Mouse (Mus musculus) spleen, embryonic (tissue): ENCODE measurements at regions not wholly inside any gene's neighbourhood (a gene's known extent, or its start where the extent isn't known, plus 50 kb on each side); places are given as distances from the start of the nearest gene placed in this dataset.

Experiments used
- CTCF ChIA-PET: fragments of 350-600 bp; sonication (Branson Sonifier 250); formaldehyde crosslinking; loops from one replicate; lab custom pipeline; 2022; lab: Charles Lee

DNA sequence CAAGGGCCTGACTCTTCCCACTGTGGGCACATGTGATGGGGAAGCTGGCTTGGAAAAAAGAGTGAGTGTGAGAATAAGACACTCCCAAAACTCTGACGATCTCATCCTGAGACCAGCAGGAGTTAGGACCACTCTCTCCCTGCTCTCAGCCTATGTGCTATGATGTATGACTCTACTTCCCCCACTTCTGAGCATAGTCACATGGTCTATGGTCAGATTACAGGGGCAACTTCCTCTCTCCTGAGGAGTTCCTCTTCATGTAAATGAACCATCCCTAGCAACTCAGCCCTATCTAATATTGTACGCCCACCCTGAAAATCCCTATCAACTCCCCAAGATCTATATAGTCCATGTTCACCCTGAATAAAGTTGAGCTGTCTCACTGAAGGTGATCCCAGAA is 120.0 kb upstream of the Lmo4 start:
- CTCF ChIA-PET, result no interaction called here

DNA sequence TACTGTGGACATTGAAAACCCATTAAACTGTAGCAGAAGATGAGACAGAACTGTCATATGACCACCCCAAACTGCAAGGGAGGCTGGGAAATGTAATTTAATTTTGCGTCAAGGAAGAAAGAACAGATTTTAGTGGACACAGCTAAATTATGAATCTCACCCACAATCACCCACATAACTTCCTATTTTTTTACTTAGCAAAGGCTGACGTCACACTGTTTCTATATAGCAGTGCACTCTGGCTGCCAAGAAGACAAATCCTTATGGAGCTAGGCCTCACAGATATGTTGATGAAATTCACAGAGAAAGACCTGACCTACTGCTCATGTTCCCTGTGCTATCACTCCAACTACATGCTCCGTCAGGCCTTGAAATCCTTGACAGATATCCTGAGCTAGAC is 118.5 kb upstream of the Lmo4 start:
- CTCF ChIA-PET, result no interaction called here

DNA sequence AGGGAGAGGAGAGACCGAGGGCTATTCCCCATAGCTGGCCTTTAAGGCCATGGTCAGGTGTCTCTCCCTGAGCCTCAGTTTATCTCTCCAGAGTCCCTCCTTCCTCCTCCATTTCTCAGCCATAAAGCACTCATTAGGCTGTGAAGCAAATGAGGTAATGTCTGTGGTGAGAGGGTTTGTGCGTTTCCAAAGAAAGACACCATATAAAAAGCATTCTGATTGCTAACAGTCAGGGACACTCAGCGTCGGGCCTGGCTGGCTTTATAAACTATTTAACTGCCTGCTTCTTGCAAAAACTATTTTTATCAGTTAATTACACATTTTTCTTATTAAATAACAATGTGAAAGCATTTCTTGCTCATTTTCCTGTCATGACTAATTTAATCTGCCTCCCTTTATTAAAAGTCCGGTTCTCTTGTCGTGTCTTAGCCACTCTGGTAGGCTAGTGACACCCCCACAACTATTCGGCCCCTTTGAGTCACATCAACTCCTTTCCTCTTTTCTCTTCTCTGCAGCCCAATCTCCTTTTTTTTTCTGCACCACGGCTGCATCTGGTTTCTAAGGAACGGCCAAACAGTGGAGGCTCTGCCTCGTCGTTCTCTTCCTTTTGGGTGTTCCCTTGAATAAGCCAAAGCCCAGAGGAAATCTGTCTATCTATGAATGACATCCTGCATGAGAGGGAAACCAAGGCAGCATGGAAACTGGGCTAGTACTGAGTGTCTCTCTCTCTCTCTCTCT is 114.6 kb upstream of the Lmo4 start:
- CTCF ChIA-PET, result no interaction called here

DNA sequence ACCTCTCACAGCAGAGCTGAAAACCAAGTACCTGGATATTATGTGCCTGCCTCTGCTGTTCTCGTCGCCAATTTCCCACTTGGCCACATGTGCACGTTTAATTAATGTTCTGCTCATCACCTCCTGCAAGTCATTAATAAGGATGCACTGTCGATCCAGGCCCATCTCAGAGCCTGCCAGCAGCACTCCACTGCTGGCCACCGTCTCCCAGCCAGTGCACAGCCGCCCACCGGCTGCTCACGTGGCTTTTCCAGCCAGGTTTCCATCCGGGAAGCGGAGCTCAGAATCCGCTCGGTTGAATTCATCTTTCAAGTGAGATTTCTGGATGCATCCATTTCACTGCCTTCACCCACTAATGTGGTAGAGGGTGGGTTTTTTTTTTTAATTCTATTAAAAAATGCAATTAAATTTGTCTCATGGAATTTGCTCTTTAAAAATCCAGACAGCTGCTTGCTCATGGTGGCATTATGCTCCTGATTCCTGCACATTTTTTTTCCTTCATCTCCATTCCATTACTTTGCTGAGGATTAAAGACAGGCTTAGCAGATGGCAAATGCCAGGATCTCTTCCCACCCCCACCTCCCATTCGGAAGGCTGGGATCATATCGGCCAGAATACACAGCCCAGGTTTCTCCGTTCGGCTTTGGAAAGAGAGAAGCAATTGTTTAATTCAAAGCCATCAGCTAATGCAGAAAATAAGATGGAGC is 113.9 kb upstream of the Lmo4 start:
- CTCF ChIA-PET, result no interaction called here

DNA sequence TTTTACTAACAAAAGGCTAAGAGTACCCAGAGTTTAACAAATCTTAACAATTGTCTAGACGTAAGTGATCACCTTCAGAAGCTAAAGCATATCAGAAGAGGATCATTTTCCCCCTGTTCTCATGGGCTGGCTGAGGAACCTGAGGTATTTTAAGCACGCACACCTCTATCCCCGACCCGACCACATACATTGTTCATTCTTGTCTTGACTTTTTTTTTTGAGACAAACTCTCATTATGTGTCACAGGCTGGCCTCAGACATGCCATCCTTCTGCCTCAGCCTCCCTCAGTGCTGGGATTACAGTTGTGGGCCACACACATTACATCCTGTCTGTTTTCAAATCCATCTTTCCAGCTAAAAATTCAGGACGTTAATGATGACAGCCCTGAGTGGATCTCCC is 105.7 kb upstream of the Lmo4 start:
- CTCF ChIA-PET, result no interaction called here

DNA sequence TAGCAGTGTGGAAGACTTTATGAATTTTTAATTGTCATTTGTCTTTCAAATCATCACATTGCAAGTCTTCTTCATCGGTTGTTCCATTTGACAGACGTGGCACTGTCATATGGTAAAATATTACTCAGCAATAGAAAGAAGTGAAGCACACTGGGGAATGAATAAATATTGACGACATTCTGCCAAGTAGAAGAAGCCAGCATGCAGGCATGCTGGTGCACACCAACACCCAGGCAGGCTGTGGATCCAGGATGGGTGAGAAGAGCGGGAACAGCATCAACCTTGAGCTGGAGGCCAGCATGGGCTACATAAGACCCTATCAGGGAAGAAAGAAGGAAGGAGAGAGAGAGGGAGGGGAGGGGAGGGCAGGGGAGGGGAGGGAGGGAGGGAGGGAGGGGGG is 103.6 kb upstream of the Lmo4 start:
- CTCF ChIA-PET, result no interaction called here

DNA sequence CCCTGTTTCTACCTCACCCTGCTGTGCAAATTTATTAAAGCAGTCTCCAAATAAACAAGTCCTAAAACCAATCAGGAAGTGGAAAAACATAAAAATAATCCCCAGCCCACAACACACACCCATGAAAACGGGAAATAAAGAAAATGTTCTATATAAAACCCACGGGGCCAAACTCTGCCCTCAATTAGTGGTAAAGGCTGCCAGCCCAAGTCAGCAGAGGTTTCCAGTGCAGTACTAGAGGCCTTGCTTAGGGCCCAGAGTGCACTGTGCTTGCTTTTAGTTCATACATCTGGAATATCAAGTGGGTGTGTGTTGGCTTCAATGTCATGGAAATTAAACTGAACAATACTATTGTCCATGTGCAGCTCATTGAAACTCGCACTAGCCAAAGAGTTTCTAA is 102.5 kb upstream of the Lmo4 start:
- CTCF ChIA-PET, result no interaction called here

DNA sequence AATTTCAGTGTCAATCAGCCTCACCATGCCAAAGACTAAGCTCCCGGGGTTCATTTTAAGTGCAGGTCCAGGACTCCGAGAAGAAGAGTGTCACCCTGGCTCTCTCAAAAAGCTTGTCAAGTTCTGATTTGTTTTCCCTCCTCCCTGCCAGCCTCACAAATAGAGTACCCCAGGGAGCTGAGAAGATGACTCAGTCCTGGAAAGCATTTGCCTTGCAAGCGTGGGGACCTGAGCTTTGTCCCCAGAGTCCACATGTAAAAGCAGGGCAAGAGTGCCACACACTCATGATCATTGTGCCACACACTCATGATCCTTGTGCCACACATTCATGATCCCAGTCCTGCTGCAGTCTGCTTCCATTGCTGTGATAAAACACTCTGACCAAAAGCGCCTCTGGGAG is 100.4 kb upstream of the Lmo4 start:
- CTCF ChIA-PET, result no interaction called here

DNA sequence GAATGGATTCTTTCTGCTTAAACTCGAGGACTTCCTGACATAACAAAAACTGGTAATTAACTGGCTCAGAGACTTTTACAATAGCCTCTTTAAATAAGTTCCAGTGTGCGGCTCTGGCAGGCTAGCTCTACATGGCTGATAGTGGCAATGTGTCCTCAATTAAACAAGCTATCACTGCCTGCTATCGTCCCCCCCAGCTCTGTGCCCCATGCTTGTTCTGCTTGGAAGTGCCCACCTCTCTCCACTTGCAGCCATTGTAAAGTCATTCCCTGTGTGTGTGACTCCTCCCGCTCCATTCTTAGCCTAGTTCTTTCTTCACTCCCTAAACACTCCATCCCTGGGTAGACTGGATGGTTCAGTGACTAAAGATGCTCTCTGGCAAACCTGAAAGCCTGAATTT is 99.9 kb upstream of the Lmo4 start:
- CTCF ChIA-PET, result no interaction called here

DNA sequence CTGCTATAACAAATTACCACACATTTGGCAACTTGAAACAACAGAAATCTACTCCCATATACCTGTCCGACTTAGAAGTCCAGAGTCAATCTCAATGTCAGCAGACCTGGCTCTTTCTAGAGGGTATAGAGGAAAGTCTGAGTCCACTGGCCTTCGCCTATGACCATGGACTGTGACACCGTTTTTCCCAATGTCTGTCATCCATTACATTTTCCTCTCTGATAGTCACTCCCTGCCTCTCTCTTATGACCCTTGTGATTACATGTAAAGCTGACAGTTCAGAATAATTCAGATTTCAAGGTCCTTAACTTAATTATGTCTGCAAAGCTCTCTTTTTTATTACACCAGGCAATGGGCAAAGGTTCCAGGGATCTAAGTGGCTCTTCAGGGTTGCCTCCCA is 97.6 kb upstream of the Lmo4 start:
- CTCF ChIA-PET, result no interaction called here

DNA sequence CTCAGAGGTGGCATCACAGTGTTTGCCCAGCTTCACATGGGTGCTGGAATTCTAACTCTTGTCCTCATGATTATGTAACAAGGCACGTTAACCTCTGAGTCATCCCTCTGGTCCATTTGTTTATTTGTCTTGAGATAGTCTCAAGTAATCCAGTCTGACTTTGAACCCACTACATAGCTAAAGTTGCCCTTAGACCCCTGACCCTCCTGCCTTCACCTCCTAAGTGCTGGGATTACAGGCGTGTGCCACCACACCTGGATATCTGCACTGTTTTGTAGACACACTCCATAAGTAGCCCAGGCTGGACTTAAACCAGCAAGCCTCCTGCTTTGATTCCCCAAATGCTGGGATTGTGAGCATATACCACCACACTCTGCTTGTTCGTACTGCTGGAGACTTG is 96.0 kb upstream of the Lmo4 start:
- CTCF ChIA-PET, result no interaction called here

DNA sequence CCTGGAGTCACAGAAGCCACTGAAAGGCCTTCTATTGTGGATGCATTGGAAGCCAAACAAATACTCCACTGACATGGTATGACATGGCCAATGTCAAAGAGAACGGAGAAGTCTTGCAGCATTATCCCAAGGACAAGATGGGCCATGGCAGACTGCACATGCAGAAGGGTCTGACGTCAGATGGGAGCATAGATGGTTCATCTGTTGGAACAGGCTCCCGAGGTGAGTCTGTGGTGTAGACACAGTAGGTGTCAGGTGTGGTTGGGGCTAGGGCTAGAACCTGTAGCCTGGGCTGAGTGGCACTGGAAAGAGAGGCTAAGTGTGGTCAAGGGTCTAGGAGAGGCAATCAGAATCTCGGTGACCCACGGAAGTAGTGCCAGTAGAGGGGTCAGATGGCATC is 94.2 kb upstream of the Lmo4 start:
- CTCF ChIA-PET, result no interaction called here

DNA sequence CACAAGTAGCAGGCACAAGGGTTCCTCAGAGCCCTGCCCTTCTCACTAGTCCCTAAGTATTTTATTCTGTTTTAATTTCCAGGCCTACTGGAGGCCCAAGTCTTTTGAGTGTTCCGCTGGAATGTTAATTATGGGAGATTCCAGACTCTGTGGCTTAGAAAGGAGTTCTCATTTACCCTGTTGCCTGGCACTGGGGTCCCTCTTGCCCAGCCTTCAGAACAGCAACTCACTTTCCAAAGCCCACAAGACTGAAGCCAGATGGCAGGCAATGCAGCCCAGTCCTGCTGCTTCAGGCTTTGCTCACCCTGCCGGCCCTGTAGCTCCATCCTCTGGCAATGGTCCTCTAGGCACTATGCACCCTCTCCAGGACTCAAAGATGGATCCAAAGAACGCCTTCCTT is 84.5 kb upstream of the Lmo4 start:
- CTCF ChIA-PET, result no interaction called here

DNA sequence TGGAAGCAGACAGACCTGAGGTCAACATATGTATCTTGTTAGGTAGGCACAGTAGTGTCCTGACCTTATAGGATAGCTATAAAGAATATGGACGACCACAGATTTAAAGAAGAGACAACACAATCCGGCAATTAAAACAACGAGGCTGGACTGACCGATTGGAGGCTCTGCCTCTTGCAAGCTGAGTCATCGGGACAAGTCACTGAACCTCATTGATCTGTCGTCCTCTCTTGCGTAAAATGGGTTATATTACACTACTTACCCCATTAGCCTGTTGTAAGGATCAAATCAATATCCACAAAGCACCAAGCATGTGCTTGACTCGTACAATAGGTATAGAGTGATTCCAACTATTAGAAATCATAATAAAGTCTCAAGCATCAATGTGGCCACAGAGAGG is 81.1 kb upstream of the Lmo4 start:
- CTCF ChIA-PET, result no interaction called here

DNA sequence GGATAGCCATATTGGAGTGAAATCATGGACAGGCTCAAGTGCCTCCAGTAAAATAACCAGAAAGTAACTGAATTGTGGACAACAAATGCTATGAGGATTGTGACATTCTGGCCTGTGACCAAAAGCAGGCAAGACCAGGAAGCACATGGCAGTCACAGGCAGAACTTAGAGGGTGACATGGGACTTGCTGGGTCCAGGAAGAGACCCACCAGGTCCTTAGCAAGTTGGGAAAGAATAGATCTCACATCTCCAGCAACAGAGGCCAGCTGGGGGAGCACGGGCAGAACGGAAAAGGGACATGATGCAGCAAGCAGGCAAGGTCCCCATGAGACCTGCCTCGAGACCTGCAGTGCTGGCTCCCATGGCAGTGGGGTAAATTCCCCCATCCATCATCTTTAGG is 79.3 kb upstream of the Lmo4 start:
- CTCF ChIA-PET, result no interaction called here

DNA sequence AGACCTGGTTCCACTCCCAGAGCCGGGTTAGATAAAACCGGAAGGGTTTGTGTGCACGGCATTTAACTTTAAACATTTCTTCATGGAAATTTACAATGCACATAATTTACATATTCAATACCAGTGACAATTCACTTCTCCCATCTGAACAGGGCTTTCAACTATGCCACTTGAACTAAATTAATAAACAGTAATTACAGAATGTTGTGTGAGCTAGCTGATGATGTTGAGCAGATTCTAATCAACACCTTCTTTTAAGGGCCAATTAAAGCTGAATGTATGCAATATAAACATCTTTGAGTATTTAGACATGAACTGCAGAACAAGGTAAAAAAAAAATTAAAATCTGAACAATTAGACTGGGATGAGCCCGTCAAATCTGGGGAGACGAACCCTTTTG is 68.1 kb upstream of the Lmo4 start:
- CTCF ChIA-PET, result no interaction called here

DNA sequence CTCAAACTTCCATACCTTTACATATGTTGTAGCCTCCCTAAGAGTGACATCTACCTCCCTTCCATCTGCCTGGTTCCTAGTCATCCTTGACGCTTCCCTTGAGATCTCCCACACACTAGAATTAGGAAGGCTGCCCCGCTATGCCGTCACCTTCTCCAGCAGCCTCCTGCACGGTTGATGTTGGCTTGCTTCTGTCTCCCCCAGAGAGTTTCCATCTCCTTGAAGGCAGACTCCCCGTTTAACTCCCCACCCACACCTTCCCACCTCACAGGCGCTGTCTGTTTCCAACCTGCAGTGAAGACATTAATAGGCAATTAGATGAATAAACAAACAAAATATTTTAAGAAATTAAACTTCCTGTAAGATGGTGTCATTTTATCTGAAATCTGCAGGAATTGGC is 65.2 kb upstream of the Lmo4 start:
- CTCF ChIA-PET, result no interaction called here

DNA sequence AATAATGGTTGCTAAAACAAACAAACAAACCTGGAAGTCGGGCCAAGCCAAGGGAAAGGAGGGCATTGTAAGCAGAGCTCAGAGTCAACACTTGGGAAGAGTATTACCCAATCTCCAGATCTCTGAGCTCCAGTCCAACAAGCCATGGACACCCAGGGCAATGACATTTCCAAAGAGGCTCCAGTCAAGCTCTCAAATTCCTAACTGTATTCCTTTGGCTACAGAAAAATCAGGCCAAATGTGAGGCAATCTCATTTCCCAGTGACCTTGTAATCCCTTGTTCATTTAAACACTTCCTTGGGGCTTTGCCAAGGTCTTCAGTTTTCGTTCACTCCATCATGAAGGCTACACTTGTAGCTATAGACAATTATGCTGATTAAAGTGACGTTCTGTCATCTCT is 59.5 kb upstream of the Lmo4 start:
- CTCF ChIA-PET, result no interaction called here

DNA sequence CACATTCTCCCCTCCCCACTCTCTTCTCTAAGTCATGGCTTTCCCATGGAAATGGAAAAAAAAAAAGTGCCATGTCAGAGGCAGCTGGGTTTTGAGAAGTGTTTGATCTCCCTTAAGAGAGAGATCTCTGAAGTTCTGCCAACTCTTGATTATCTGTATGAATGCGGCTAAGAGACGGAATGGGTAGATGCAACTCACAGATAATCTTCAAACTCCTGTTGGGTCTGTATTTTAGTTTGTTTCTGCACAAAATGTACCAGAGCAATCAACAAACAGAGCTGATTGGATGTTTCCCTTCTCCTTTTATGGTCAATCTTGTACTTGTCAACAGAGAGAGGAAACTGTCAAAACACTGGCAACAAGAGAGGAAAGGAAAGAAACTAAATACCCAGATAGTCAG is 55.9 kb upstream of the Lmo4 start:
- CTCF ChIA-PET, result no interaction called here

DNA sequence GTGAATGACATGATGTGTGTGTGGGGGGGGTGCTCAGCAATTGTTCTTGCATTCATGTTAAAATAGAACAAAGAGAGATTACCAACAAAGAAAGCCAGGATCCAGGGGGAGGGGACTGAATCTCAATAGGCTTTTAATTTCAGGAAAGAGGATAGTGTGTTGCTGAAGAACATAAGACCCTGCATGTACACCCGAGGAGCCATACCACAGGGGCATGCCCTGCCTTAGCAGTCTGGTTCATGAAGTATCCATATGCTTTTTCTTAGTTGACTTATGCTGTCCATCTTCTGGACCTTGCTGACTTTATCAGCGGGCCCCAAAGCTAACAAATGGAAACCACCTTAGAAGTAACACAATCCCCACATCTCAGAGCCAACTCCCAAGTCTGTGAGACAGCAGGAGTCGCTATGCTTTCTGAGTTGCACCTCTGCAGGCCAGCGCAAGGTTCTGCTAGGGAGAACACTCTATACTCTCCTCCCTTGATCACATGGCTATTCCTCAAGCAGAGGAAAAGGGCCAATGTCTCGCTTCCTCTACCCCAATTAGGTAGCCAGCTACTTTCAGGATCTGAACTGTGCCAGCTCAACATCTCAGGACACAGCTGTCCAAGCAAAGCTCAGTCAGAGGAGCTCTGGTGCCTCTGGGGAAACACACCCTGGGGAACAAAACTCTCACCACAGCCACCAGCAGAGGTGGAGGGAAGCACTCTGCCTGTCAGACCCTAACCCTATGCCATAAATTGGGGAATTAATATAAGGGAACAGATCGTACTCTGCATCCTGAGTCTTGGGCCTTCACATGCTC is 52.9 kb upstream of the Lmo4 start:
- CTCF ChIA-PET, result no interaction called here

DNA sequence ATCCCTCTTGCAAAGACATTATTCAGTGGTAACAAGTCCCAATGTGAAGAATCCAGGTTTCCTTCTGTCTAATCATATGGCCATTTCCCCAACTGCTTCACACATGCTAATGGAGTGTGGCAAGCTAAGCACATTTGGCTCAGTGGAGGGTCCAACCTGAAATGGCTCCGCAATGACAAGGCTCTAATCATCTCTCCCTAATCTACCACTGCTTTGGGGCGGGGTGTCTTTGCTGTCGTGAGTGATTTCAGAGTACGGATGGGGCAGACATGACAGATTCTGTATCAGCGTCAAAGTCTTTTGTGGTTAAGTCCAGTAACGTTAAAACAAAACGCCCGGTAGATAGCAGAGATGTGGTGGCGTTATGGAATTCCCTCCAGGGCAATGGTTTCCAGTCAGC is 52.2 kb upstream of the Lmo4 start:
- CTCF ChIA-PET, result interaction anchor here (1.0 kb wide), 1 partner anchor 16 kb away, joined by 4 read pairs; no protein-coding TSS in a partner anchor
